Mouse (Mus musculus): Measurements from ENCODE around the gene Hsp90aa1. TPM values are rescaled to one million over a fixed set of nuclear protein-coding genes. Genes with fewer than 3 reads are reported as not detected.
"Not testable (repeated sequence)": the region's sequence is repeated elsewhere in the genome, so short reads cannot be mapped to it uniquely, and the experiment has no call there.

Gene Hsp90aa1
- polyA plus RNA-seq, 1 experiment = 542 TPM

DNA sequence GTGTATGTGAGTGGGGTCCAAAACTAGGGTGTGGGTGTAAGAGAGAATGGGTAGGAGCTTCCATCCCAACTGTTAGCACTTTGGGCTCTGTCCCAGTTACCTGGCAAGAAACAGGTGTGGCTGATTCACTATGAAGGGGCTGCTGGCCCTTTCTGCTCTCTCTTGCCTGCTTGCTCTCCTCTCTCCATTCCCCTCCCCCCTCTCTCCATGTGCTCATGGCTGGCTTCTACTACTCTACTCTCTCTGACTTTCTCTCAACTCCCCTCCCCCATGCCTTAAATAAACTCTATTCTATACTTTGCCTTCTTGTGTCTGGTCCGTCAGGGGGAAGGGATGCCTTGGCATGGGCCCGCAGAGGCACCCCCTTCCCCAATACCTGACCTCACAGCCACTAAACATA, 1.8 kb downstream of the Hsp90aa1 start:
- no peak overlapping the region for H3K27ac ChIP-seq (ENCODE audit: insufficient read depth, low read length)
- H3K4me3 ChIP-seq (ENCODE audit: insufficient read depth, low read length) = no peak overlapping the region
- no peak for TF ChIP-seq POLR2A (IDR thresholded peaks at IDR 0.05; ENCODE audit: extremely low read depth, insufficient read depth, low read length)
- no peak for TF ChIP-seq CTCF (IDR thresholded peaks at IDR 0.05; ENCODE audit: extremely low read depth, insufficient read depth, low read length)
- H3K4me1 ChIP-seq (ENCODE audit: control insufficient read depth, insufficient read depth, low read length) = 0 out of 2 replicates have a peak, but pooled peaks cover 1% of the 10 kb centered on the region

DNA sequence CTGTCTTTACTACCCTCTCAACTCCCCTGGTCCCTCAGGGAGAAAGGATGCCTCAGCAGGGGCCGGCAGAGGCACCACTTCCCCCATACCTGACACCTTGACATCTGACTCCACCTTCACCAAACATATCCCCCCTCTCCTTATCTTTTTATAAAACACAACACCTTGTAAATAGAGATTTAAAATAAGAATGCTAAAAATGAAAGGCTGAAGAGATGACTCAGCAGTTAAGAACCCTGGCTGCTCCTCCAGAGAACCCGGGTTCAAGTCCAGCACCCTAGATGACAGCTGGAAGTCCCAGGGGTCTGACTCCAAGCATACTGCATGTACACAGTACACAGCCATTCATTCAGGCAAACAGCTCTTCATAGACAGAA, 3.4 kb downstream of the Hsp90aa1 start:
- no peak overlapping the region for H3K27ac ChIP-seq (ENCODE audit: insufficient read depth, low read length)
- TF ChIP-seq POLR2A (IDR thresholded peaks at IDR 0.05; ENCODE audit: extremely low read depth, insufficient read depth, low read length) (no peak), CTCF (IDR thresholded peaks at IDR 0.05; ENCODE audit: extremely low read depth, insufficient read depth, low read length) (no peak)

DNA sequence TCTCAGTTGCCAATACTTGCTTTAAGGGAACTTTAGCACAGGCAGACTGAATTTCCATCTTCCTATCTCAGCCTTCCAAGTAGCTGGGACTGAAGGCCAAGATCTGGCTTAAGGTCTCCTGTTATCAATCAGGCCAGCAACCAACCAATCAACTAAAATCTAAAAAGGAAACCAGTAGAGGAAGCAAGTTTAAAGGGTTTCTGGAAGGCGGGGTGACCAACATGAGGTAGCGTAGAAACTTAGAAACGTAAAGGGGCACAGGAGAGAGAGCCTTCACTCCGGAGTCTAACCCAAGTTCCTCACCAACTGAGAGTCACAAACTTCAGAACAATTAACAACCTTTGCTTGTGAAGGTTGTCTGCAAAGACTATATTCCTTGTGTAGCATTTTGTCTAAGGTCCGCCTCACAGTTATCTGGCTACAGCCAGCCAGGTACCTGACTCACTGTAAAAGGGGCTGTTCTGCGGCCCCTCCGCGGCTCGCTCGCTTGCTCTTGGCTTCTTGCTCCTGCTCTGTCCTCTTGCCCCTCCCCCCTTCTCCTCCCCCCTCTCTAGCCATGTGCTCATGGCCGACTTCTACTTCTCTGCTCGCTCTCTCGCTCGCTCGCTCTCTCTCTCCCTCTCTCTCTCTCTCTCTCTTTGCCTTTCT, 3.9 kb downstream of the Hsp90aa1 start:
- no peak overlapping the region for H3K27ac ChIP-seq (ENCODE audit: insufficient read depth, low read length)
- 0 out of 2 replicates have a peak, but pooled peaks cover 1% of the 10 kb centered on the region for H3K4me1 ChIP-seq (ENCODE audit: control insufficient read depth, insufficient read depth, low read length)
- no peak overlapping the region for H3K4me3 ChIP-seq (ENCODE audit: insufficient read depth, low read length)
- TF ChIP-seq CTCF (IDR thresholded peaks at IDR 0.05; ENCODE audit: extremely low read depth, insufficient read depth, low read length) (no peak), POLR2A (IDR thresholded peaks at IDR 0.05; ENCODE audit: extremely low read depth, insufficient read depth, low read length) (no peak)

More for the DNA sequence above, 3.4 kb downstream of the Hsp90aa1 start:
- Histone ChIP-seq H3K4me1 (ENCODE audit: control insufficient read depth, insufficient read depth, low read length) (0 out of 2 replicates have a peak, but pooled peaks cover 1% of the 10 kb centered on the region), H3K4me3 (ENCODE audit: insufficient read depth, low read length) (no peak overlapping the region)

GRCm38 (mm10) chr12:110698080-110698479, 4.4 kb downstream of the Hsp90aa1 start:
- H3K27ac ChIP-seq (ENCODE audit: insufficient read depth, low read length) = no peak overlapping the region
- no peak for TF ChIP-seq CTCF (IDR thresholded peaks at IDR 0.05; ENCODE audit: extremely low read depth, insufficient read depth, low read length)
- no peak for TF ChIP-seq POLR2A (IDR thresholded peaks at IDR 0.05; ENCODE audit: extremely low read depth, insufficient read depth, low read length)
- H3K4me1 ChIP-seq (ENCODE audit: control insufficient read depth, insufficient read depth, low read length) = 0 out of 2 replicates have a peak, but pooled peaks cover 1% of the 10 kb centered on the region

DNA sequence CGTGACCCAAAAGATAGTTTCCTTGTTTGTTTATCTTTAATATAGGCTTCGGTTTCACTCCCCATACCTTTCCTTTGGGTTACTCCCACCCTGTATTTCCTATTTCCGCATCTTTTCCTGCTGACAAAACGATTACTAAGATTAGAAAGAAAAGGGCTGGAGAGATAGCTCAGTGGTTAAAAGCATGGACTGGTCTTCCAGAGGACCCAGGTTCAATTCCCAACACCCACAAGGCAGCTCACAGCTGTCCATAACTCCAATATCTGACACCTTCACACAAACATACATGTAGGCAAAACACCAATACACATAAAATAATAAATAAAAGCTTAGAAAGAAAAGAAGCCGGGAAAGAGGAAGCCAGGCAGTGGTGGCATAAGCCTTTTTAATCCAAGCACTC, 5.1 kb downstream of the Hsp90aa1 start:
- TF ChIP-seq CTCF (IDR thresholded peaks at IDR 0.05; ENCODE audit: extremely low read depth, insufficient read depth, low read length) (no peak), POLR2A (IDR thresholded peaks at IDR 0.05; ENCODE audit: extremely low read depth, insufficient read depth, low read length) (no peak)
- no peak overlapping the region for H3K27ac ChIP-seq (ENCODE audit: insufficient read depth, low read length)
- 0 out of 2 replicates have a peak, but pooled peaks cover 1% of the 10 kb centered on the region for H3K4me1 ChIP-seq (ENCODE audit: control insufficient read depth, insufficient read depth, low read length)
- no peak overlapping the region; the same call in 1 of the 2 replicates for H3K4me3 ChIP-seq (ENCODE audit: insufficient read depth, low read length)

More at GRCm38 (mm10) chr12:110698080-110698479, 4.4 kb downstream of the Hsp90aa1 start:
- H3K4me3 ChIP-seq (ENCODE audit: insufficient read depth, low read length) = no peak overlapping the region

GRCm38 (mm10) chr12:110696975-110697400, 5.5 kb downstream of the Hsp90aa1 start:
- Histone ChIP-seq H3K27ac (ENCODE audit: insufficient read depth, low read length) (no peak overlapping the region), H3K4me1 (ENCODE audit: control insufficient read depth, insufficient read depth, low read length) (0 out of 2 replicates have a peak, but pooled peaks cover 1% of the 10 kb centered on the region), H3K4me3 (ENCODE audit: insufficient read depth, low read length) (peak overlapping the region; percentile 92)
- TF ChIP-seq CTCF (IDR thresholded peaks at IDR 0.05; ENCODE audit: extremely low read depth, insufficient read depth, low read length) (no peak), POLR2A (IDR thresholded peaks at IDR 0.05; ENCODE audit: extremely low read depth, insufficient read depth, low read length) (no peak)

DNA sequence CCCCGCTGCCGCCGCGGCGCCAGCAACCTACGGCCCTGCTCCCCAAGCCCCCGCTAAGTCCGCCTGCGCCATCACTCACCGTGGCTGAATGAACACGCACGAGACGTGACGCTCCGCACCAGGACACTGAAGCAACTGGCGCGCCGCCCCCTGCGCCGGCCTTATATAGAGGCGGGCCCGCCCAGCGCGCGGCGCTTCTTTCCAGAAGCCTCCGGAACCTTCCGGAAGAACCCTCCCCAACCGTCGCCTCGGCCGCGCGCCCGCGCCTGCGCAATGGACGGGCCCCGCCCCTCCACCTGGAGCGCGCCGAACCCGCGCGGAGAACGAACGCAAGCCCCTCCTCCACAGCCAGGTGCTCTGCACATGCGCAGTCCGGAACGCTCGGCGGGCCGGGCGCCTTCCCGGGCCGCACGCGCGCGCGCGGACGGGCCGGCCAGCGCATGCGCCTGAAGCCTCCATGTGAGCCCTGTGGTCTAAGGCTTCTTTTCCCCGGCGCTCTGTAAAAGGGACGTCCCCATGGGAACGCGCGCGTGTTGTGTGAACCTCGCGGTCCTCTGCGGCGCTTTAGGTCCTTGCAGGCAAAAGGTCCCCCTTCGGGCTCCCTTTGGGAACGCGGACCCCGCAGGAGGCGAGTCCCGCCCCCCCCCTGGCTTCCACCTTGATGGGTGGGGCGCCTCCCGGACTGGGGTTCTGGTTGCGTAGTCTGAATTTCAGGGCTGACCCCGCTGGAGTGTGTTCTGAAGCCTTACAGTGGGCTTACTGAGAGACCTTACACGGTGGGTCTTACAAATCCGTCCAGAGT, 6.2 kb downstream of the Hsp90aa1 start:
- TF ChIP-seq CTCF (IDR thresholded peaks at IDR 0.05; ENCODE audit: extremely low read depth, insufficient read depth, low read length) (no peak), POLR2A (IDR thresholded peaks at IDR 0.05; ENCODE audit: extremely low read depth, insufficient read depth, low read length) (peak; percentile 96)
- H3K4me3 ChIP-seq (ENCODE audit: insufficient read depth, low read length) = peak overlapping the region; percentile 92

DNA sequence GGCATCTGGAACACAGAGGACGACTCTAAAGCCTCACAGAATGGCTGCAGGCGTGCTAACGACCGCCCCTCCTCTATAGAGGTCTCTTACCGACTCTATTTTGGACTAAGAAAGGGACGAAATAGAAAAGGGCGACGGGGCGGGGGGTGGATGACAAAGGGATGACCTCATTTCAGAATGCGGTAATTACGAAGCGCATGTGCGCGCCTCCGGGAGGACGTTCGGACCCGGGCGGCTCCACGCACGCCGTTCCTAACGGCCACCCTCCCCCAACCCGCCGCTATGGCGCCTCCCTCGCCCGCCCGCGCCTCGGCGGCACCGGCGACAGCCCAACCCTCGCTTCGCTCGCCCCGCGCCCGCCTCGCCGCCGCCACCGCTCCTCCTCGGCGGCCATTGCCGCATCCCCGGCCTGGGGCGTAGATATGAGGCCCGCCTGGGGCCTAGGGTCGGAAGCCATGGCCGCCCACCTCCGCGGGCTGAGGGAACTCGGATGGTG, 6.8 kb downstream of the Hsp90aa1 start:
- peak; percentile 31; the same call in 1 of the 2 replicates for TF ChIP-seq POLR2A (IDR thresholded peaks at IDR 0.05; ENCODE audit: extremely low read depth, insufficient read depth, low read length)
- no peak for TF ChIP-seq CTCF (IDR thresholded peaks at IDR 0.05; ENCODE audit: extremely low read depth, insufficient read depth, low read length)
- 0 out of 2 replicates have a peak, but pooled peaks cover 1% of the 10 kb centered on the region for H3K4me1 ChIP-seq (ENCODE audit: control insufficient read depth, insufficient read depth, low read length)
- peak overlapping the region; percentile 94 for H3K27ac ChIP-seq (ENCODE audit: insufficient read depth, low read length)
- peak overlapping the region; percentile 92 for H3K4me3 ChIP-seq (ENCODE audit: insufficient read depth, low read length)

More for the DNA sequence above, 6.2 kb downstream of the Hsp90aa1 start:
- 0 out of 2 replicates have a peak, but pooled peaks cover 1% of the 10 kb centered on the region for H3K4me1 ChIP-seq (ENCODE audit: control insufficient read depth, insufficient read depth, low read length)
- H3K27ac ChIP-seq (ENCODE audit: insufficient read depth, low read length) = peak overlapping the region; percentile 94

GRCm38 (mm10) chr12:110693378-110693777, 9.2 kb downstream of the Hsp90aa1 start:
- H3K27ac ChIP-seq (ENCODE audit: insufficient read depth, low read length); H3K4me1 ChIP-seq (ENCODE audit: control insufficient read depth, insufficient read depth, low read length): not testable (repeated sequence)

More at GRCm38 (mm10) chr12:110693378-110693777, 9.2 kb downstream of the Hsp90aa1 start:
- H3K4me3 ChIP-seq (ENCODE audit: insufficient read depth, low read length) = not testable (repeated sequence)
